Mouse (Mus musculus): ENCODE data around the gene Sin3b. TPM values are rescaled to one million over a fixed set of nuclear protein-coding genes. Genes with fewer than 3 reads are reported as not detected.

Sin3b gene
- polyA plus RNA-seq, 1 experiment from 2014 or later: 253 TPM

DNA sequence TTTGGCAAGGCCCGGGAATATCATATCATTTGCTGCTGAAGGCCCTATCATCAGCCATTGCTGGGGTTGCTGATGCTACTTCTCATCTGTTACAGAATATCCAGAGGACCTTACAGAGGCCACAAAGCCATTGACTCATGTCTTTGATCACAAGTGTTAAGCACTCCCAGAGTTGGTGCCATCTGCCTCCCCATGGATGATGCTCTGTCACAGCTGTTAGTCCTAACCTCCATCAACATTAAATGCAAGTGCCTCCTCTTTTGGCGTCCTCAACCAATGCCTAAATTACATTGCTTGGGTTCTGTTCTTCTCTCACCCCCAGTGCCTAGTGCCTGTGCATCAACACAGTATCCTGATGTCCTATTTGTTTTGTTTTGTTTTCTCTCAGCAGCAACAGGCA is 78.5 kb downstream of the Sin3b start:
- no peaks in the 10 kb centered on the region for H3K36me3 ChIP-seq (ENCODE audit: control insufficient read depth, insufficient read depth, low read length)
- no peaks in the 10 kb centered on the region for H3K4me1 ChIP-seq (ENCODE audit: control insufficient read depth, insufficient read depth, low read length)
- DNase-seq (ENCODE audit: low spot score) (no peak), ATAC-seq (no peak)
- H3K4me3 ChIP-seq (ENCODE audit: low read depth, low read length): no peak overlapping the region
- no peak overlapping the region for H3K4me2 ChIP-seq (ENCODE audit: low read length)
- H3K9ac ChIP-seq (ENCODE audit: low read length): no peak overlapping the region
- H3K27ac ChIP-seq (ENCODE audit: low read depth, low read length): no peak overlapping the region
- 93% methylated on average over 2 of the region's 2 CpGs for WGBS
- H3K9me3 ChIP-seq (replicated peaks; ENCODE audit: control insufficient read depth, low read length): no peaks in the 10 kb centered on the region
- no peaks in the 10 kb centered on the region for H3K27me3 ChIP-seq (replicated peaks; ENCODE audit: control insufficient read depth, insufficient read depth, low read length)

Small RNAs within 50 kb of the gene (microRNA-seq; reads per million reads assigned to microRNA genes)
- not detected for gene Gm26237

Other genes with a start within 250 kb of the Sin3b start
- 33.2 and 42.6 TPM in 2 replicates for gene Cherp, start 248.1 kb upstream of the Sin3b start, polyA plus RNA-seq (2014; fragmentation: Nextera tagmentation; extraction: Ambion mirVana)
- 5.8 and 6.6 TPM in 2 replicates for gene Slc35e1, start 230.7 kb upstream of the Sin3b start, polyA plus RNA-seq (2014; fragmentation: Nextera tagmentation; extraction: Ambion mirVana)
- 11.8 and 14.7 TPM in 2 replicates for gene Med26, start 175.0 kb upstream of the Sin3b start, polyA plus RNA-seq (2014; fragmentation: Nextera tagmentation; extraction: Ambion mirVana)
- 103 and 108 TPM in 2 replicates for gene Smim7, start 152.2 kb upstream of the Sin3b start, polyA plus RNA-seq (2014; fragmentation: Nextera tagmentation; extraction: Ambion mirVana)
- gene Tmem38a, start 151.2 kb upstream of the Sin3b start, polyA plus RNA-seq (2014; fragmentation: Nextera tagmentation; extraction: Ambion mirVana): 16.2 and 18.8 TPM in 2 replicates
- 0.81 and 1.3 TPM in 2 replicates for gene Nwd1, start 76.6 kb upstream of the Sin3b start, polyA plus RNA-seq (2014; fragmentation: Nextera tagmentation; extraction: Ambion mirVana)
- 0.42 and 0.77 TPM in 2 replicates for gene F2rl3, start 38.6 kb downstream of the Sin3b start, polyA plus RNA-seq (2014; fragmentation: Nextera tagmentation; extraction: Ambion mirVana)

Measured in forebrain, embryonic 14.5 days (tissue).